Mouse (Mus musculus) spleen, postnatal 10 days (tissue): ENCODE data around the gene Atp9a.

Experiments
- DNase-seq, 2 experiments: peaks; one replicate each; pipeline ENCODE4 v3.0.0; 2021 to 2022; ENCODE audit warnings: low spot score in 2 of 2

Gene Atp9a

DNA sequence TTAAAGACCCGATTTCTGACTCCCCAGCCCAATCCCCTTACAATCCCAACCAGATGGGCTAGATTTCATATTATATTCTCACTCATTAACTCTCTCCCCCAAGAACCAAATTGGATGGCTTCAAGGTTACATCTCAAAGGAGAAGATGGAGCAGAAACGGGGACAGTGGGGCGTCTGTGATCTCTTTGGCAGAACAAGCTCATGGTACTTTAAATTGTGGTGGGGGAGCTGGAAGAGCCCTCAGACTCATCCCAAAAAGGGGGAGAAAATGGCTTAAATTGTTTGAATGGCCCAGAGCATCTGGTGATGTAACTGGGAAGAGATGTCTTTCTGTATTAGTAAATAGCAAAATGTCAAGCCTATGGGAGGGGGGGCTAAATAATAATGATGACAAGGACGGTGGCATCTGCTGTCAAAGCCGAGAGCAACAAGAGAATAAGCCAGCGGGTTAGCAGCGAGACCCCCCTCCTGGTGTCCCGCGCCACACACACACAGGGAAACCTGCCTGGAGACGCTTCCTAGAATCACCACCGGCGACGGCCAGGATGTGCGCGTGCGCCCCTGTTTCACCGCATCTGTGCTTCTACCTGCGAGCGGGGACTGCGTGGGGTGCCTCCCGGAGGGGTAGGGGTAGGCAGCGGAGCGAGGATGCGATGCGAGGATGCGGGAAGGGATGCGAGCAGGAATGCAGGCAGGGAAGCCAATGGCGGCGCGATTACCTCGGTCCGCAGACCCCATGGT, 141.3 kb downstream of the Atp9a start:
- DNase-seq, result no peak

DNA sequence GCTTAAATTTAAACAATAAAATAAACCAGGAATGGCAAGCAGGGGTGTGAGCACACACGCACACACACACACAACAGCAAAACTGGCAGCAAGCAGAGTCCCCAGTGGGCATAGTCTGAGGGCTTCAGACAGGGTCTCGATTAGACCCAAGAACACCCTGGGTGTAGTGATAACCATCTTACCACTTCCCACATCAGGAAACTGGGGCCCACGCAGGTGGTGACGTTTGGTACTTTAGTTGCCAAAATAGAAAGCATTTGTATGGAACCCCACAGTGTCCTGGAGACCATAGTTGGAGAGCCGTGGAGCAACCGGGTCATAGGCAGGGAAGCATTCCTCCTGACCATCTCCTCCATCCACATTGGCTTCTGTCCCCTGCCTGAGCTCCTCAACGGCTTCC, 146.5 kb downstream of the Atp9a start:
- DNase-seq, result no peak

DNA sequence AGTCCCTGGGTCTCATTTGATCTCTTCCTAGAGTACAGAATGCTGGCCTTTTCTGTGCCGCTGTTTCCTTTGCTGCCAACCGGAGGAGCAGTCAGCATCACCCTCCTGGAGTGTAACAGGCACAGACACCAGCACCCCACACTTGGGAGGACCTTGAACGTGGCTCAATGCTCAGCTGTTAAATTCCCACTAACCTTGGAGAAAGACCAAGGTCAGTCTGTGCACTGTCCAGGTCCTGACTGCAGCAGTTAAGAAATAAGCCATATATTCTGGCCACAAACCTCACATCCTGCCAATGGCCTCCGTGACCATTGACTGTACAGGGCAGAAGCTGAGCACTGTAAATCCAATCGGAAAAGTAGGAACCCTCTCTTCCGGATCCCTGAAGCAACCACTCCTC, 148.5 kb downstream of the Atp9a start:
- no peak for DNase-seq

DNA sequence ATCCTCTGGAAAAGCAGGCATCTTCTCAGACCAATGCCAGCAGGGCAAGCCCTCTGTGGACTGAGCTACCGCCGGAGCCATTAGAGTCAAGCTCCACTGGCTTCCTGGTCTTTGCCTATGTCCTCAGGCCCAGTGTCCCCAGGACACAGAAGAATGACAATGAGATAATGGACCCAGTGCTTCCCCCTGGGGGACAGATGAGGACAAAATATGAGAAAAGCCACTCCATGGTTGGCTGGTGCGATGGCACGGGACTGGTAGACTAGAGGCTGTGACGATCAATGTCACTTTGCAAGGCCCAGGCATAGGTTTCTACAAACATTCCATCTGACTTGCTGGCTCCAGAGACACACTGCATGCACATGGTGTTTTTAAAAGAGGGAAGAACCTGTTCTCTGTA, 149.2 kb downstream of the Atp9a start:
- DNase-seq, result peak in 1 of 2 experiments; percentile 37

DNA sequence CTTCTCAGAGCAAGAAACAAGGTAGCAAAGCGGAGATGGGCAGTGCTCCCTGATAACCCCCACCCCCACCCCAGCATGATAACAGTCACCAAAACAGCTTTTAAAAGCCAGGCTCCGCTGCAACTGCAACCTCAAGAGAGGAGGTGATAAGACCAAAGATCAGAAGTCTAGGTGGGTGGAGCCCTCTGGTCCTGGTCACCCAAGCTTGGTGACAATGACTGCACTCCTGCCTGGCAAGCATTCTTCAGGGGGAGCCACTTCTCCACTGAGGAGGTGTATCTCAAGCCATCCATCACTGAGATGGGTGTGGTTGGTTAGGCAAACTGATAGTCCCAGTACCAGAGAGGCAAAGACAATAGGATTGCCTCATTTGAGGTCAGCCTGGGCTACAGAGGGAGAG, 151.1 kb downstream of the Atp9a start:
- DNase-seq, result no peak

GRCm38 (mm10) chr2:168590556-168590955, 151.7 kb downstream of the Atp9a start:
- peak in 1 of 2 experiments; percentile 57 for DNase-seq

DNA sequence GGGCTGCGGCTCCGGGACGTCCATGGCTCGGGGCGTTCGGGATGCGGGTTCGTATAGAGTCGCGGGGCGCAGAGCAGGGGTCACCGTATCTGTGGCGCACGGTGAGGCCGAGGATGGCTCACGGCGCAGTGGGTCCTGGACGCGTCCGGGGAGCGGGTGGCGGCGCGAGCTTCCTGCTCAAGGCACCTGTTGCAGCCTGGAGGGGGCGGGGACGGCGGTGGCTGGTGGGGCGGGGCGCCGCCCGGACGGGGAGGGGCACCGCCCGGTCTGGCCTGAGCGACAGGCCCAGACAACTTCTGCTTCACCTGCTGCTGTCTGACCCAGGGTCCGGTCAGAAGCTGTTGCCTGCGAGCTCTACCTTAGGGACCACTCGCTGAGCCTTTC, 152.0 kb downstream of the Atp9a start:
- peak; percentile 26 to 79 for DNase-seq

GRCm38 (mm10) chr2:168589368-168590167, 152.6 kb downstream of the Atp9a start:
- peak in 1 of 2 experiments; percentile 15 for DNase-seq

DNA sequence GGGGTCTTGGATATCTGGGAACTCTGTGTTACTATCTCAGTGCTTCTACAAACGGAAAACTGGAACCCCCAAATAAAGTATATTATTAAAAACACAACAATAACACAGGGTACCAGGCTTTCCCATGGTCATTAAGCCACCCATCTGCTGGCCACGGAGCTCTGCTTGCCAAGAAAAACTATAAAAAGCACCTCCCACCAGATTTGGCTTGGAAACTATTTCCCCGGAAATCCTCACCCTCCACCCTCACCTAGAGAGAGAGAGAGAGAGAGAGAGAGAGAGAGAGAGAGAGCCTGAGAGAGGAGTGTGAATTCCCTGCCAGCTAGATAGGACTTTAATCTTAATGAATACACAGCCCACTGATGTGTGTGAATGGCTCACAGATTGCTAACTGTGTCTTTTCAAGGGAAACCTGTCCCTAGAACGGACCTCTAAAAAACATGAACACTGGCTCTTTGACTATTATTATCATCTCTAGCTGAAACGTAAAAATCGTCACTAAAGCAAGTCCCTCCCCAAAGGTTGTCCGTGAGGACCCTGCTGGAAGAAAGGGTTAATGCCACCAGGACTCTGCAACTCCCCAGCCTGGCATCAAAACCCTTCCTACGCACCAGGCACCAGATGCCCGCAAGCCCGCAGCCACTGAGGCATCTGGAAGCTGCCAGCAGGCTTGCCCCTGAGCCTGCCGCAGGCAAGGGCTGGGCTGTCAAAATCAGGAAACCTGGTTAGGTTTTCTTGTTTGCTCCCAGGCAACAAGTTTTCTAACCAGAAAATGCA, 153.4 kb downstream of the Atp9a start:
- no peak for DNase-seq

GRCm38 (mm10) chr2:168587159-168587558, 155.1 kb downstream of the Atp9a start:
- DNase-seq, result no peak

DNA sequence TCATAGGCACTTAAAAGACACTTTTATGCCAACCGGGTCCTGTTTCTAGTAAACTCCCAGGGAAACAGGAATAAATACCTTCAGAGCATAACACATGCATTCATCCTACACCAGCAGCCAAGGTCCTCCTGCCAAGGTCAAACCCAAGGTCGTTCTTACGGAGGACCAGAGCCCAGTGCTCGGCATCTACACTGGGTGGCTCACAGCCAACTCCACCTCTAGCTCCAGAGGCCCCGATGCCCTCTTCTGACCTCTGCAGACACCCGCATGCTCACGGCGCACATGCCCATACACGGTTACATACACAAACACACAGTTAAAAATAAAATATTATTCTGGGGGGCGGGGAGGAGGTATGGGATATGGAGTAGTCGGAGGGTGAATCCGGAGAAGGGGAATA, 155.7 kb downstream of the Atp9a start:
- no peak for DNase-seq

- no peak for DNase-seq
Observed at GRCm38 (mm10) chr2:168584857-168585256, 157.4 kb downstream of the Atp9a start.
